8 mouse cellular contexts compared by ENCODE assay signal in the genomic region with DNA sequence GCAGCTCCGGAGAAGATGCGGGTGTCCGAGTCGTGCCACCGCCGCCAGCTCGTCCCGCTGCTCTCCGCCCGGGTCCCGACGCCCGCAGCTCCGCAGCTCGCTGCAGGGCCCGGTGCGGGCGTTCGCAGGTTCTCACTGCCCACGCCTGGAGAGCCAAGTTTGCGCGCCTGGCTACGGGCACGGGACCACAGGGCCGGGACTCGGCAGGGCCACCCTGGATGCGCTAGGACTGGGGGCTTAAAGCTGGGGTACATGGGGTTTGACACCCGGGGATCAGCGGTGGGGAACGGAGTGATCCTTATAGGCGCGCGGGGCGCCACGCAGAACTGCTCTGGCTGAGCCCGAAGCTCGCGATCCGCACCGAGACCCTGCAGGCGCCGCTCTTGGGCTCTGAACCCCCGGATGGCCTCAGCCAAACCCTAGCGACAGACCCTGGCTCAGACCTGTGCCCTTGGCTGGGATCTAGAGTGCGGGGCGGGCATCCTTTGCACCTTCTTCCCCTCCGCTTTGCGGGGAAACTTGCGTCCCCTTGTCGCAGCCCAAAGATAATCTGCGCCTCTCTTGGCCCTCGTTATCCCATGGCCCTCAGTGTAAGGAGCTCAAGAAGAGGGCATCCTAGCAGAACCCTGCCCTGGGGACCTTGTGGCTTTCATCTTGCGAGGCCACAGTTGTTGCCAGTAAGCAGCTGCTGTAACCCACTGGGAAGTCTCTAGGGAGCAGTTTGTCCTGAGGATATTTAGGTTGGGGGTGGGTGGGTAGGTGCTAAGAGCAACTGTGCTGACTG. TPM values are rescaled to one million over a fixed set of nuclear protein-coding genes. Genes with fewer than 3 reads are reported as not detected.
DNase-seq lines count a peak whose midpoint lies in the region; ATAC-seq and TF ChIP-seq lines count a peak whose summit lies in the region.

No protein-coding gene starts in this region.

- H3K36me3 ChIP-seq in kidney, adult 2 months (ENCODE audit: control insufficient read depth, insufficient read depth, low read length): no peaks in the 10 kb centered on the region
- H3K36me3 ChIP-seq in forebrain, embryonic 12.5 days (replicated peaks): no peaks in the 10 kb centered on the region

- peak; percentile 55; the same call in 1 of the 2 replicates for ATAC-seq in forebrain, embryonic 12.5 days (ENCODE audit: low FRiP score)
- ATAC-seq in monocyte, adult 5-6 weeks (replicated peaks; ENCODE audit: insufficient number of reproducible peaks, low FRiP score, low TSS enrichment, poor library complexity, severe bottlenecking): no peak

- peak overlapping the region; percentile 99 for H3K4me2 ChIP-seq in forebrain, embryonic 12.5 days

- H3K9ac ChIP-seq in forebrain, embryonic 12.5 days: peak overlapping the region; percentile 59

- TF ChIP-seq POLR2A in kidney, adult 2 months (IDR thresholded peaks at IDR 0.05; ENCODE audit: low read depth, low read length): no peak

- peaks cover 6% of the 10 kb centered on the region for H3K27me3 ChIP-seq in kidney, adult 2 months (replicated peaks; ENCODE audit: control insufficient read depth, insufficient read depth, low read length)
- H3K27me3 ChIP-seq in forebrain, embryonic 12.5 days: peaks cover 70% of the 10 kb centered on the region

- under 1% methylated on average over 53 of the region's 53 CpGs for WGBS in kidney, adult 2 months
- WGBS in forebrain, embryonic 12.5 days: under 1% methylated on average over 53 of the region's 53 CpGs

- H3K4me1 ChIP-seq in kidney, adult 2 months (ENCODE audit: control insufficient read depth, insufficient read depth, low read length): peaks cover 4% of the 10 kb centered on the region; the same call in 1 of the 2 replicates
- peaks cover 18% of the 10 kb centered on the region for H3K4me1 ChIP-seq in forebrain, embryonic 12.5 days

- H3K27ac ChIP-seq in kidney, adult 2 months (ENCODE audit: insufficient read depth, low read depth, low read length): no peak overlapping the region
- no peak overlapping the region for H3K27ac ChIP-seq in forebrain, embryonic 12.5 days

- DNase-seq in kidney, adult 2 months: no peak
- no peak for DNase-seq in kidney, adult 18-20 months
- peak; percentile 39 for DNase-seq in WW6 (ENCODE audit: low read depth, low spot score)
- DNase-seq in left cerebral cortex, postnatal 25 days (ENCODE audit: low spot score in 2 of 2): peak; percentile 41 to 46
- peak; percentile 44 for DNase-seq in neural tube, embryonic 10.5 days (ENCODE audit: extremely low spot score, low spot score)
- no peak for DNase-seq in c-Kit-positive CD71-positive TER-119-positive erythroid progenitor cells, embryonic 14.5 days (ENCODE audit: low spot score)

- no peak for TF ChIP-seq CTCF in kidney, adult 2 months (conservative IDR thresholded peaks at IDR 0.05; ENCODE audit: insufficient read depth, insufficient read length, low read depth, low read length)

- peak overlapping the region; percentile 8; the same call in 1 of the 2 replicates for H3K4me3 ChIP-seq in kidney, adult 2 months (ENCODE audit: insufficient read depth, low read depth, low read length)
- peak overlapping the region; percentile 63 for H3K4me3 ChIP-seq in forebrain, embryonic 12.5 days (replicated peaks)

- H3K9me3 ChIP-seq in forebrain, embryonic 12.5 days: no peaks in the 10 kb centered on the region

- intact Hi-C loops in left cerebral cortex, postnatal 25 days (cut with DNase I): loop anchor here (2.0 to 10.0 kb wide), 6 partner anchors 118 to 490 kb away; no protein-coding TSS in a partner anchor

RNA-seq across cellular contexts. Expression of a gene that starts 0.7 kb away (rescaled TPM):
- polyA plus RNA-seq in kidney, adult 2 months (2012; rRNA removed): 0.01 and 0.05 TPM in 2 replicates
- 1.0 and 1.9 TPM in 2 replicates for polyA plus RNA-seq in forebrain, embryonic 12.5 days (2016; fragmentation: Nextera tagmentation; extraction: Ambion mirVana)
- total RNA-seq in left cerebral cortex, postnatal 25 days (2021): 10 to 100 TPM; 43.2 to 43.8 TPM
- not detected in 3 replicates for total RNA-seq in monocyte, adult 5-6 weeks (2017)

Comparison
In these comparisons a context has a peak if more than half of its experiments do, and no peak if none do; other contexts are left out.
1. DNase-seq: peak in WW6 (single experiment), left cerebral cortex, postnatal 25 days (2 of 2) and neural tube, embryonic 10.5 days (single experiment); none in kidney, adult 2 months (single experiment), kidney, adult 18-20 months (single experiment) and c-Kit-positive CD71-positive TER-119-positive erythroid progenitor cells, embryonic 14.5 days (single experiment).
2. RNA of a gene that starts 0.7 kb away (total RNA-seq): 43.2 to 43.8 TPM in left cerebral cortex, postnatal 25 days; not detected in monocyte, adult 5-6 weeks; every median in the first group is over 10 times any median in the second.